In the genomic region with DNA sequence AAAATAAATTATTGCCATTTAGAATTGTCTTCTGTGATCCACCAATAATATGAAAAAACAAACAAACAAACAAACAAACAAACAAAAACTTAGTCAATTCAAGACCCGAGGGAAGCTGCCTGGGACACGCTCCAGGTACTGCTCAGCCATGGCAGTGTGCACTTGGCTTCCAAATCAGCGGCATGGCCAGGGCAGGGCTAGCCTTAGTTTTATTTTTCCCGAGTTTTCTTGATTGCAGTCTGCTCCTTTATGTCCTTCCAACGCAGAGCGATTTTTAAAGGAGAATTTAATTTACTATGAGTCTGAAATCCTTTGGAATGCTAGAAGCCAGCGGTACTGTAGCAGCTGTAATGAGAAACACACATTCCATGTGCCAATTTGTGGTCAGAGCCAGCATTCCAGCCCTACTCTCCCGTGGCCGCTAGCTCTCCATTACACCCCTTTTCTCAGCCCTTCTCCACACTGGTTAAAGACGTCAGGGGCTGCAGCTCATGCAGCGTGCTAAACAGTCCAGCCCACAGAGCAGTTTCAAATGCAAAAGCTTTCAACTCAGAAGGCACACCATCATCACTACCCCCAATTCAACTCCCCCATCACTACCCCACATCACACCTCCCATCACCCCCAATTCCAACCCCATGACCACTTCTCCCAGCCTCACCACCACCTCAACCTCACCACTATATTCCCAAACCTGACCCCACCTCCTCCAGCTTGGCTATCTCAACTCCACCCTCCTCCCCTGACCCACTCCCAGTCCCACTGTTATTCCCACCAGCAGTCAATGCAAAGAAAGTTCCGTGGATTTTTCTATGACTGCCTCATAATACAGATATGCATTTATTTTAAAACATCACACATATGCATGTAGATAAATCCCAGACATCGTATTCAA, we compare ENCODE assay signal across 8 mouse cellular contexts.
DNase-seq lines count a peak whose midpoint lies in the region; ATAC-seq and TF ChIP-seq lines count a peak whose summit lies in the region.
"Had no signal": no experiment of that assay in that cellular context is flagged by ENCODE, and none has a peak within 500 bp of the region (broad histone marks: within the 10 kb centered on the region; RNA-seq: fewer than 3 reads in every experiment).

No protein-coding gene starts in this region.

- H3K4me3 ChIP-seq in lung, embryonic 16.5 days (ENCODE audit: low read length) = no peak overlapping the region
- H3K4me3 ChIP-seq in stomach, postnatal 0 days (ENCODE audit: low read depth, low read length) = no peak overlapping the region

- H3K4me1 ChIP-seq in lung, embryonic 16.5 days (replicated peaks; ENCODE audit: control insufficient read depth, insufficient read depth, low read length) = peaks cover 20% of the 10 kb centered on the region
- H3K4me1 ChIP-seq in stomach, postnatal 0 days (replicated peaks; ENCODE audit: control insufficient read depth, insufficient read depth) = no peaks in the 10 kb centered on the region

- DNase-seq in lung, postnatal 36 days = no peak
- DNase-seq in fibroblast of lung, adult 2 months (ENCODE audit: low read depth) = peak; percentile 93
- DNase-seq in kidney, postnatal 10 days = peak; percentile 45
- DNase-seq in stomach, postnatal 0 days (ENCODE audit: low spot score) = no peak
- no peak for DNase-seq in layer of hippocampus, postnatal 14 days (ENCODE audit: low spot score in 2 of 2)
- no peak for DNase-seq in testis, postnatal 10 days (ENCODE audit: low spot score)

- 0 out of 2 replicates have a peak overlapping the region, but pooled peaks have one; percentile 8 for H3K4me2 ChIP-seq in lung, embryonic 16.5 days (ENCODE audit: low read depth, low read length)
- H3K4me2 ChIP-seq in stomach, postnatal 0 days (replicated peaks; ENCODE audit: low read depth) = no peak overlapping the region

- WGBS in lung, embryonic 16.5 days = 38% methylated on average over 13 of the region's 13 CpGs
- 43% methylated on average over 13 of the region's 13 CpGs for WGBS in stomach, postnatal 0 days

- ATAC-seq in lung, embryonic 16.5 days (ENCODE audit: low read depth) = peak; percentile 91
- 0 out of 2 replicates have a peak, but pooled peaks have one; percentile 26 for ATAC-seq in stomach, postnatal 0 days (ENCODE audit: low FRiP score, low TSS enrichment)
- ATAC-seq: forebrain, embryonic 16.5 days had no signal

- H3K27me3 ChIP-seq in lung, embryonic 16.5 days (ENCODE audit: control insufficient read depth, insufficient read depth, low read depth, low read length) = no peaks in the 10 kb centered on the region
- H3K27me3 ChIP-seq in stomach, postnatal 0 days (ENCODE audit: control insufficient read depth, insufficient read depth, low read length) = no peaks in the 10 kb centered on the region

- no peaks in the 10 kb centered on the region for H3K9me3 ChIP-seq in lung, embryonic 16.5 days (ENCODE audit: control insufficient read depth, low read length)
- H3K9me3 ChIP-seq in stomach, postnatal 0 days (ENCODE audit: control insufficient read depth, low read length) = no peaks in the 10 kb centered on the region

- no peak overlapping the region; the same call in 1 of the 2 replicates for H3K9ac ChIP-seq in lung, embryonic 16.5 days (ENCODE audit: low read length)
- H3K9ac ChIP-seq in stomach, postnatal 0 days (ENCODE audit: low read length) = no peak overlapping the region

- H3K27ac ChIP-seq in lung, embryonic 16.5 days (ENCODE audit: low read length) = no peak overlapping the region
- H3K27ac ChIP-seq in stomach, postnatal 0 days (replicated peaks) = no peak overlapping the region

- no peak for TF ChIP-seq CTCF in stomach, postnatal 0 days (IDR thresholded peaks at IDR 0.05; ENCODE audit: low read depth)

- no peaks in the 10 kb centered on the region for H3K36me3 ChIP-seq in lung, embryonic 16.5 days (ENCODE audit: control insufficient read depth, insufficient read depth, low read length)
- H3K36me3 ChIP-seq in stomach, postnatal 0 days (ENCODE audit: control insufficient read depth, insufficient read depth, low read length) = no peaks in the 10 kb centered on the region

- TF ChIP-seq EP300 in stomach, postnatal 0 days (optimal IDR thresholded peaks at IDR 0.05) = no peak

Comparison
In these comparisons a context has a peak if more than half of its experiments do, and no peak if none do; other contexts are left out.
1. DNase-seq: peak in fibroblast of lung, adult 2 months (single experiment) and kidney, postnatal 10 days (single experiment); none in lung, postnatal 36 days (single experiment), stomach, postnatal 0 days (single experiment), layer of hippocampus, postnatal 14 days (0 of 2) and testis, postnatal 10 days (single experiment).